Mouse (Mus musculus) adrenal gland, adult (tissue): ENCODE data around the gene Hist2h2aa2.
"Not testable (repeated sequence)": the region's sequence is repeated elsewhere in the genome, so short reads cannot be mapped to it uniquely, and the experiment has no call there.

Source experiments
- DNase-seq, 2 experiments: peaks; one replicate each; pipeline ENCODE4 v3.0.0; 2022 to 2023; ENCODE audit warnings: low spot score in 1 of 2; ENCODE audit not compliant: inconsistent age in 2 of 2

Gene Hist2h2aa2

DNA sequence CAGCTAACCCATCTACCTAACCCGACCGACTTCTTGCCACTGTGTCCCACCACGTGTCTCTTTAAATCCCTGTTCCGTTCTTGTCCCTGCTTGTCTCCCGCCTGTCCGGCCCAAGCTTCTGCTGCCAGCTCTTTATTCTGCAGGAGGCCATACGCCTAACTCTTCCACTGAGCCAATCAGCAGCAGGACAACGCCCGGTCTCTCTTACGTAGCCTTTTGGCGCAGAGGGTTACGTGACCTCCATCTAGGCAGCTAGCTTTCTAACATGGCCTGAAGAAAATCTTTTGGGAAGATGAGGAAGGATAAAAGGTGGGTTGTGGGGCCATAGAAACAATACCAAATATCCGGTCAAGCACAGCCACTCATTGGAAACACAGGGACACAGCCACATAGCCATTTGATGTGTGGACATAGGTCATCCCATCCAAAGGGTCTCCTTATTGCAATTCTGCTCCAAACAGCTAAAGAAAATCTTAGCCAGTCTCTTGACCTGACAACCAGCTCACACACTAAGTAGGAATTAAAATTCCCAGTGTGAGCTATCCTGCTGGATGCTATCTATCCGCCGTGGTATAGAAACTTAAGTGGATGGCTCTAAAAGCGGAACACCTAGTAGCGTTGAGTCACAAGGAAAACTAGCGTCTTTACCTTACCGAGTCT lies 22.3 kb upstream of the Hist2h2aa2 start:
- DNase-seq, result peak; percentile 91 to 96

DNA sequence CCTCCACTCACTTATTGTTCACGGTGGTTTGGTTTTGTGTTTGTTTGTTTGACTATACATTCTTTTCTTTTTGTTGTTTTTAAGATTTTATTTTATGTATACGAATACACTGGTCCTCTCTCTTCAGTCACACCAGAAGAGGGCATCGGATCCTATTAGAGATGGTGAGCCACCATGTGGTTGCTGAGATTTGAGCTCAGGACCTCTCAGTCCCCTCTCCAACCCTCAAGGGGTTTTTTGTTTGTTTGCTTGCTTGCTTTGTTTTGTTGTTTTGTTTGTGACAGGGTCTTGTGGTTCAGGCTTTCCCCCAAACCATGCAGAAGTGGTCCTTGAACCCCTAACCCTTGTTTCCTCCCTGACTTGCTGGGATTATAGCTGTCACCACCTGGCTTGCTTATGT lies 21.5 kb upstream of the Hist2h2aa2 start:
- DNase-seq, result peak in 1 of 2 experiments; percentile 52

DNA sequence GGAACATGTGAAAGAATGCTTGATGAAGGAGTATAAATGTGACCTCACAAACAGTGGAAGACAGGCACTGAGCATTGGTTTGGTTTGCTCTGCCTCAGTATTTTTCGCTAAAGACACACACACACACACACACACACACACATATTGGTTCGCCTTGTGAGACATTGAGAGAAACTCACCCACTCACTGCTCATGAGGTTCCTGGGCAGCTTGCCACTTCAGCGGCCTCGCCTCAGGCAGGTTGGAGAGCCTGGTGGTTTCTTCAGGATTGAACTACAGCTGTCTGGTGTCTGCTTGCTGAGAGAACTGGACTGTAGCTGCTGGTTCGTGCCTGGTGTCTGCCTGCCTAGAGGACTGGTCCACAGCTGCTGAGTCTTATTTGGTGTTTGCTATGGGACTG lies 20.1 kb upstream of the Hist2h2aa2 start:
- no peak for DNase-seq

DNA sequence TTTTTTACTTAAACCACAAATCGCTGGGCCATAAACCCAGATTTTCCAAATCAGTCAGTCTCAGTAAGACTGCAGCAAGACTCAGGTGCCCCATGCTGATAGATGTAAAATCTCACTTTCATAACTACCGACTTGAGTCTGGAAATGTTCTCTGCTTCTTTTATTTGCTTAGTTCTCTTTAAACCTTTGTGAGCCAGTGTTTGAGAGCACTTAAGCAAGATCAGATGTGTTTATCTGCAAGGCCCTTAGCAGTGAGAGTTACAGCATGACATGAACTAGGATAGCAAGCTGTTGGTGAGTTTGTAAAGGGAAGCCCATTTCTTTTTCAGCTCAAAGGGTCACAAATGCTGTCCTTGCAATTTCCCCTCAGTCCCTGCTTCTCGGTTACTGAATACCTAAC lies 17.1 kb upstream of the Hist2h2aa2 start:
- DNase-seq, result no peak

DNA sequence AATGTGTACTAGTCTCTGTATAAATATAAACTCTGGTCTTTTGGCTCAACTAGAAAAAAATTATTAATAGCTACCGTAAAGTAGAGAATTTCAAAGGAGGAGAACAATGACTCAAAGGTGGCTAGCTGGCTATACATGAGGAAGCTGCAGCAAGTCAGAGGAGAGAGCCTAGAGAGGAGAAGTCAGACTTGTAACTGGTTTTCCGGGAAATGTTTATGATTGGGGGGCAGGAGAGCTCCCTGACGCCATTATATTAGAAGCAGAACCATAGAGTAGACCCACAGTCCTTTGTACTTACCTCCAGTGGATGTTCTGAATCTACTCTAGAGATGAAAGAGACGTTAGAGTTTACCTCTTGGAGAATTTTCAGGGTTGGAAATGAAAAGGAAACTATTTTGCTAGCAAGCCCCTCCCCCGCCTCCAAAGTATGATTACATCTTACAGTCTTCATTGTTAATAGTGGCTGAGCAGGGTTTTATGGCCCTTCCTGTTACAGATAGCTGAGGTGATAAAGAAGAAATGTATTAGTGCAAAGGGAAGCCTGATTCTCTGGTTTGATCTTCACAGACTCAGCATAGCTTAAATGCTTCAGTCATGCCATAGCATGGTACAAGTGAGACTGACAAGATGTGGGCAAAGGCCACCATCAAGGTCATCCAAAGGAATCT lies 16.0 kb upstream of the Hist2h2aa2 start:
- no peak for DNase-seq

DNA sequence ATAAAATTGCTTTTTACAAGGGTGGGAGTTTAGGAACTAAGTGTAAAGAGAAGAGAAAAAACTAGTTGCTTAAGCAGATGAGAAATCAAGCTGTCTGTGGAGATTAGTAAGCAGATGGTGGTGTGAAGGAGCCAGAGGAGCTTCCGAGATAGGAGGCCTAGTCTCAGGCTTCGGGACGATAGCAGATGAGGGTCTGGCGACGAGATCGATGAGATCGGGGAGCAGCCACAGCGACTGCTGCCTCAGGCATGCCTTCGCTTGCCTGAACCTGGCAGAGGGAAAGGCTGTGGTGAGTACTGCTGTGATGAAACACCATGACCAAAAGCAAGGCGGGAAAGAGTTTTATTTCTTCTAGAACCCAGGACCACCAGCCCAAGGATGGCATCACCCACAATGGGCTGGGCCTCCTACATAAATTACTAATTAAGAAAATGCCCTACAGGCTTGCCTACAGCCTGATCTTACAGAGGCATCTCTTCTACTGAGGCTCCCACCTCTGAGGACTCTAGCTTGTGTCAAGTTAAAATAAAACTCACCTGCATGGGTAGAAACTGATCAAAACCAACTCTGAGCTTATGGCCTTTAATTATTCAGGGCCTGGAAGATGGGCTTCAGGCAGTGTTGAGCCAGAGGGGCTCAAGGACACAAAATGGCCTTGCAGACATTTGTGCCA lies 14.7 kb upstream of the Hist2h2aa2 start:
- no peak for DNase-seq

DNA sequence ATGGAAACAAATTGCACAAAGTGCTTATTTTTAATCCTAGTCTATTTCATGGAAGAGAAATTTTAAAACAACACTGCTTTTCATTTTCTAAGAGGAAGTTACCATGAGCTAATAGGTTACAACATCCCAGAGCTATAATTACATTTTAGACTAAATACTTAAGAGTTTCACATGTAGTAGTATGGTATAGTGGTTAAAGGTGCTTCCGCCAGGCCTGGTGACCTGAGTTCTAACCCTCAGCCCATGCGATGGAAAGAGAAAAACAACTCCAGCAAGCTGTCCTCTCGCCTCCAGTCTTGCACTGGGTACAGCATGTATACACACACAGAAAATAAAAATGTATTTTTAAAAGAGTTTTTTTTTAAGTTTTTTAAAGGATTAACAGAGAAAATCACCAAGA lies 11.7 kb upstream of the Hist2h2aa2 start:
- no peak for DNase-seq

DNA sequence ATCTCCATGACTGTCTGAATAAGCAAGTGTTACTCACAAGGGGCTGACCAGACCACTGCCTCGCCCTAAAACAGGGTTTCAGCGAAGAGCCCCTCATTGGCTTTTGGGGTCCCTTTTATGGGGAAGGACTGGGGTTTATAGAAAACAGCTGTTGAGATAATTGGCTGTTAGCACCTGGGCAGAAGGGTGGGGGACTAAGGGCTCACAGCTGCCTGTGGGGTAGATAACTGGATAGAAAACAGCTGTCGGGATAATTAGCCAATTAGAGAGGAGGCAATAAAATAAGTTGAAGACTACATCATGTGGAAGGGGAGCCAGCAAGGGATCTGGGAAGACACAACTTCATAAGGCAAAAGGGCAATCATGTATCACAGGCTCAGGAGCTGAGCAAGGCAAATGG lies 10.8 kb upstream of the Hist2h2aa2 start:
- no peak for DNase-seq

DNA sequence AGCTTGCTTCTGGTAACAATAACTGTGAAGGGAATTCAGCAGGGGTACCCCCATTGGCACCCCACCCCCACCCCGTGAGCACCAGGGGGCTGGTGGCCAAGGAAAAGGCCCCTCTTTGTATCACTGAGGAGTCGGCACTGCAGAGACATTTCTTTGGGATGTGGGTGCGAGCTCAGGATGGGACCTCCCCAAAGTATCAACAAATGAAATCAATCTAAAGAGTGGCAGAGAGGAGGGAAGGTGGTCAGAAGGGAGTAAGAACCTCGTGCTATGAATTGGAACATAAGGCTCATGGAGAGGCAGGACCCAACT lies 8.9 kb upstream of the Hist2h2aa2 start:
- DNase-seq, result no peak

DNA sequence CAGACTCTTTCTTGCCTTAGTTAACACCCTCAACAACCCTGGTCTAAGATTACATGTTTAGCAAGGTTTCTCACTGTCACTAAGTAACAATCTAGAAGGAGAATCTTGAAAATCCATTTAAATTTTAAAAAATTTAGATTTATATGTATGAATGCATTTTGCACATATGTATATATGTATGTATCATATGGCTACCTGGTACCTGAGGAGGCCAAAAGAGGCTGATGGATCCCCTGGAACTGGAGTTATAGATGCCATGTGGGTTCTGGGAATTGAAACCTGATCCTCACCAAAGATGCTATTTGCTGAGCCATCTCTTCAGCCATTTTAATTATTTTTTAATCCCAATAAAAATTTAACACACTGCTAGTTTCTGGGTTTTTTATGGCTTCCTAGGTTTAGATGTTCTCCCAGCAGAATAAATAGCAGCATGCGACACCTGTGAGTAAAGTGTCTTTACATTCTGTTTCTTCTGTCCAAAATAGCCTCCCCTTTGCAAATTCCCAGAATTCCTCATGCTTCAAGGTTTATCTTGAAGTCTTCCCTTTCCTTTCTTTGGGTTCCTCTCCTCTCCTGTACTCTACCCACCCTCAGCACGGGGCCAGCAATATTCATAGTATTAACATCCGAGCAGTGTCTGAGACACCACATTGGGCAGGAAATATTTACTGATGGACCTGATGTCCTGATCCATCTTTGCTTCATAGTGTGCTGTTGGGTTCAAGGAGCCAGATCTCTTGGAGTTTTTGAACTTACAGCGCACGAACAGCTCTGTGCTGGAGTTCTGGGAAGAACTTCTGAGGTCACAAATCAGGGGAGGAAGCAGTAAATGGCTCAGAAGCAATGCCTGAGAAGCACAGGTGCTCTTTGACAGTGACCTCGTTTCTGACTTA lies 8.3 kb upstream of the Hist2h2aa2 start:
- DNase-seq, result no peak

DNA sequence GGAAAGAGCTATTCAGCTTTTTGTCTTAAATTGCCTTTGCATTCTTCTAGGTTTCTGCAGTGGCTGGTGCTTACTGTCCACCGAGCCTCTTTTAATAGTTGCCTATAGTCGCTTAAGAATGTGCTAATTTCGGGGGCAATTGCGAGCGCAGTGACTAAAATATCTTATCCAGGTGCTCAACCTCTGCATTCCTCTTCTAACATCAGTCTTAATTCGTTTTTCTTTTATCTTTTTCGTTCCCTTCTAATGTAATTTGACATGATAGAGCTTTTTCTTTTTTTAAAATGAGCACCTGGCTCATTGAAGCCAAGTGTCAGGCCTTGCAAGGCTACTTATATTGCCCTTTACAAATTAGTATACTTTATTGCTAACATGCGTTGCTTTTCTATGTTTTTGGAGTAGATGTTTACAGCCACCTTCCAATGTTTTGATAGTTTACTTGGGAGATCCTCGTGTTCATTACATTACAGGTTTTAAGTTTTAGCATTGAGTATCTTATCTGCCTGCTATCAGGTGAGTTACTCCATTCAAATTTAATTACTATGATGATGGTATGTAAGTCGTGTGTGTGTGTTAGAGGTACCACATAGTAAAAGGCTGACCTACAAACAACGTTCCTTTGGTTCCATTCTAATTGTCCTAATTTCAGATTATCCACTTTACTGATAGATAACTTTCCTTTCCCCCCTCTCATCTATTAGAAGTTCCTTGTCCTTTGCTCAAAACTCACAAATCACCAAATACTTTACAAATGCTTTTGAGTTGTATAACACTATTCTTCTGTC lies 7.5 kb upstream of the Hist2h2aa2 start:
- DNase-seq, result peak in 1 of 2 experiments; percentile 45

DNA sequence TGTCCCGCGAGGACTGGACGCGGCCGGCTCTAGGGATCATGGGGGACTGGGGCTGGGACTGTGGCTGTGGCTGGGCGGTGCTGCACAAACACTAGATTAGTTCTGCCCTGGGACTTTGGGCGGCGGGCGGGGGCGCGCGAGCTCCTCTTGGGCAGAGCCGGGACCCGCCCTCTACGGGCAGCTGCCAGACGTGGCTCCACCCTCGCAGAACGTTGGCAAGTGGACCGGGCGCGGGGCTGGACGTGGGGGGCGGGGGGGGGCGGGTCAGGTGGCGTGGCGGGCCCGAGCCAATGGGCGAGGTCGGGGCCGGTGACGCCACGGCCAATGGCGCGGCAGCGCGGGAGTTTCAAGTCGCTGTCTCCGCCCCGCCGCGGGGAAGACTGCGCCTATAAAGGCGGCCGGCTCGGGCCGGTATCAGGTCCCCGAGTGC lies 6.4 kb upstream of the Hist2h2aa2 start, which contains the start of gene Hist2h3c1:
TSS of gene Hist2h3c1 (plus strand) at position 259 of the 430 bp plus-strand sequence.
- DNase-seq, result not testable (repeated sequence)

DNA sequence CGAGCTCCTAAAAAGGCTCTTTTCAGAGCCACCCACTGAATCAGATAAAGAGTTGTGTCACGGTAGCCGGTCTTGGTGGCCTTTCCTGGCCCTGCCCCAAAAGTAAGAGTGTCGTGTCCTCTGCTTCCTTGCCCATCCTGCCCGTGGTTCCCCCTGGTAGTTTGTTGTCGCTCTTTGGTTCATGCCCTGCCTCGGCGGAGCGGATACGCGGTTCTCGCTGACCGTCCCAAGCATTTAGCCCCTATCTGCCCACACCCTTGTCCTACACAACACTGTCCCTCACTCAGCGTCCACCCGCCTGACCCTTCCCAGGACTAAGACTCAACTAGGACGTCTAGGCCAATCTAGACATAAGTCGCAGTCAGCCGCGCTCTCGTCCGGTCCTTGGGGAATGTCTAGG lies 5.9 kb upstream of the Hist2h2aa2 start:
- peak in 1 of 2 experiments; percentile 39 for DNase-seq

DNA sequence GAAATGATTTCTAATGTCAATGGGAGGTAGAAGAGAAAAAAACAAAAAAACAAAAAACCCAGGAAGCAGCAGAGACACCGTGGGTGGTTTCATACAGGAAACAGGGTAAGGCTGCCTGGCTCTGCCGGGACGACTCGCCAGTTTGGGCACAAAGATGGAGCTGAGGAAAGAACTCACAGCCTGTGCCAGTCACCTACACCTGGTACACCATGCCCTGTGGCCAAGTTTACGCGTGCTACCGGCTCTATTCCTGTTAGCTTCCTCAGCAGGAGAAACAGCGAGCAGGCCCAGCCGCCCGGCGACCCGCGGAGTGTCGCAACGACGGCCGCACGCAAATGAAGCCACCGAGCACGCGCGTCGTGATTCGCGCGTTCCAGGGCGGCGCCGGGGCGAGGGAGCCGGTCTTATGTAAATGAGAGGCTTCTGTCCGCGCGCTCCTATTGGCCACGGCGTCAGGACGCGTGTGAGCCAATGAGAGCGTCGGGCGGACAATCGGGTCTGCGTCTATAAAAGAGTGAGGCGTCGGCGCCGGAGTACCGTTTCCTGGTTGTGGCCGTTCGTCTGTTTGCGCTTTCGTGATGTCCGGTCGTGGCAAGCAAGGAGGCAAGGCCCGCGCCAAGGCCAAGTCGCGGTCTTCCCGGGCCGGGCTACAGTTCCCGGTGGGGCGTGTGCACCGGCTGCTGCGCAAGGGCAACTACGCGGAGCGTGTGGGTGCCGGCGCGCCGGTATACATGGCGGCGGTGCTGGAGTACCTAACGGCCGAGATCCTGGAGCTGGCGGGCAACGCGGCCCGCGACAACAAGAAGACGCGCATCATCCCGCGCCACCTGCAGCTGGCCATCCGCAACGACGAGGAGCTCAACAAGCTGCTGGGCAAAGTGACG lies 5.2 kb upstream of the Hist2h2aa2 start, which contains the start of gene Hist2h2aa1:
TSS of gene Hist2h2aa1 (plus strand) at position 495 of the 884 bp plus-strand sequence.
- DNase-seq, result peak; percentile 92 to 97

DNA sequence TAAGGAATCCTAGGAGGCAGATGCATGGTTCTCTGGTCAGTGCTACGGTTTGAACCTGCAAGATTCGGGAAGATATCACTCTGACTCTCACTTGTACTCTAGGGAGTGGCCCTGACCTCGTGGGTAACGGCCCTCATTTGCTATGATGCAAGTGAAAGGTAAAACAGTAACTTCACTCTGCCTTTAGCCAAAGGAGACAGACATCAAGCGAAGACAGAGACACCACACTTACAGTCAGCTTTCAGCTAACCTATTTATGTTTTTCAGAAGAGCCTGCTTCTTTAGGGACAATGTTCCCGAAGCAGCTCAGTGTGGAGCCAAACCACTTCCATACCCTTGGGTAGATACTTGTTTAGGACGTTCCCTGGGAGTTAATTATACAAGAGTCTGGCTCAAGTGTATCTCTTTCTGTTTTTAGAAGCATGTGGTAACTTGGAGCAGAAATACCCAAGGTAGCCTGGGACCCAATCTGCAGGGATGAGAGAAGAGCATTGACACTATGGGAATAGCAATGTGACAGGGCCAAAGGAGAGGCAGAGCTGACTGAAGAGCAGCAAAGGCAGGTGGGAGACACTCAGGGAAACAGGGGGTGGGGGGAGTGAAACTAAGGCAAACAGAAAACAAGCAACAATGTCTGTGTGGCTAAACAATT lies 4.0 kb upstream of the Hist2h2aa2 start:
- peak in 1 of 2 experiments; percentile 72 for DNase-seq

DNA sequence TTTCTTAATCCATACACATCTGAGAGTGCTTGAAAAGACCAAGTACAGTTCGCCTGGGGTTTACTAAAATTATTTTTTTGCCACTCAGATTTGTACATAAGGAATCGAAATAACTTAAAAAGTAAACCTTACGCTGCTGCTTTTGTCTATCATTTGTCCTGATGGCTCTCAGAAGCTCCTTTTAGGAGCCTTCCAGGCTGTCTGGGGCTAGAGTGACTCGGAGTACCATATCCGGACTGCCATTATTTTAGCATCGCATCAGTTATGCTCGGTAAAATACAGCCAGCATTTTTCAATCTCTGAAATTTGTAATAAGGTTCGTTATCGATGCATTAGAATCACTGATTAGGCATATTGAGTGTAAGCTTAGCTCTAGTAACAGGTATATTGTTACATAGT lies 722 bp upstream of the Hist2h2aa2 start:
- DNase-seq, result no peak

DNA sequence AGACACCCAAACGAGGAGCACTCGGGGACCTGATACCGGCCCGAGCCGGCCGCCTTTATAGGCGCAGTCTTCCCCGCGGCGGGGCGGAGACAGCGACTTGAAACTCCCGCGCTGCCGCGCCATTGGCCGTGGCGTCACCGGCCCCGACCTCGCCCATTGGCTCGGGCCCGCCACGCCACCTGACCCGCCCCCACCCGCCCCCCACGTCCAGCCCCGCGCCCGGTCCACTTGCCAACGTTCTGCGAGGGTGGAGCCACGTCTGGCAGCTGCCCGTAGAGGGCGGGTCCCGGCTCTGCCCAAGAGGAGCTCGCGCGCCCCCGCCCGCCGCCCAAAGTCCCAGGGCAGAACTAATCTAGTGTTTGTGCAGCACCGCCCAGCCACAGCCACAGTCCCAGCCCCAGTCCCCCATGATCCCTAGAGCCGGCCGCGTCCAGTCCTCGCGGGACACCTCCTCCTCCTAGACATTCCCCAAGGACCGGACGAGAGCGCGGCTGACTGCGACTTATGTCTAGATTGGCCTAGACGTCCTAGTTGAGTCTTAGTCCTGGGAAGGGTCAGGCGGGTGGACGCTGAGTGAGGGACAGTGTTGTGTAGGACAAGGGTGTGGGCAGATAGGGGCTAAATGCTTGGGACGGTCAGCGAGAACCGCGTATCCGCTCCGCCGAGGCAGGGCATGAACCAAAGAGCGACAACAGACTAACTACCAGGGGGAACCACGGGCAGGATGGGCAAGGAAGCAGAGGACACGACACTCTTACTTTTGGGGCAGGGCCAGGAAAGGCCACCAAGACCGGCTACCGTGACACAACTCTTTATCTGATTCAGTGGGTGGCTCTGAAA lies 902 bp downstream of the Hist2h2aa2 start, which contains the start of gene Hist2h3c2:
TSS of gene Hist2h3c2 (minus strand) at position 174 of the 840 bp plus-strand sequence.
- peak; percentile 63 to 83 for DNase-seq
